Mouse (Mus musculus): Measurements from ENCODE around the gene Fzd4. TPM values are rescaled to one million over a fixed set of nuclear protein-coding genes. Genes with fewer than 3 reads are reported as not detected.

Gene Fzd4
- polyA plus RNA-seq, 1 experiment: 5.0 TPM

DNA sequence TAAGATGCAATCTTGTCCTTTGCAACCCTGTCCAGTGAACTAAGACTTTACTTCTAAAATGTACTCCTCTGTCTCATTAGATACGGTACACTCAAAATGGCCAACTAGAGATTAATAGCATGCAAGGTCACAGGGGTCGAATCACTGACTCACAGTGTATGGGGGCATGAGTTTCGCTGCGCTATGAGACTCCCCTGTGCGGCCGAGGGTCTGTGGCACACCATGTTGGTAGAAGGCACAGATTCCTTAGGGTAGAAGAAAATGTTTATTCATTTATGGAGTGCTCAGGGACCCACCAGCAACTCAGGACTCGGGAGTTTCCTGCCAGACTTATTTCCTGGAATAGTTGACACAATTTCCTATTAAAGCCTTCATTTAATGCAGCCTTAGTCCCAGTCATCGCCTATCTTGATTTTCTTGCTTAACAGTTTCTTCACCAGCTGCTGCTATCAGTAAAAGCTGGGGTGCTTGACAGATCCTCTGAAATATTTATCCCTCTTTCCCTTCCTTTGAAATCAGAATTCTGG is 14.0 kb downstream of the Fzd4 start:
- H3K79me2 ChIP-seq (ENCODE audit: control insufficient read depth, insufficient read depth): no peaks in the 10 kb centered on the region
- no peak overlapping the region for H3ac ChIP-seq (ENCODE audit: control insufficient read depth, insufficient read length)
- H3K4me2 ChIP-seq (ENCODE audit: low read depth): peak overlapping the region; percentile 53
- H3K27me3 ChIP-seq (ENCODE audit: control insufficient read depth, insufficient read depth, insufficient read length): no peaks in the 10 kb centered on the region
- TF ChIP-seq CEBPB (IDR thresholded peaks at IDR 0.05; ENCODE audit: insufficient read depth, poor library complexity, severe bottlenecking) (no peak), MYOD1 (IDR thresholded peaks at IDR 0.05; ENCODE audit: control insufficient read depth in 1 of 3, insufficient read length in 2 of 3, low read depth in 2 of 3) (no peak), USF1 (IDR thresholded peaks at IDR 0.05; ENCODE audit: low read depth) (no peak), E2F4 (IDR thresholded peaks at IDR 0.05; ENCODE audit: insufficient read depth) (no peak), POLR2AphosphoS2 (IDR thresholded peaks at IDR 0.05; ENCODE audit: insufficient read length, low read depth) (no peak), MAX (IDR thresholded peaks at IDR 0.05; ENCODE audit: low read depth) (no peak), SRF (IDR thresholded peaks at IDR 0.05; ENCODE audit: control insufficient read depth, insufficient read length, low read depth) (no peak), REST (IDR thresholded peaks at IDR 0.05; ENCODE audit: insufficient read depth, insufficient read length) (no peak)
- no peak overlapping the region for H3K4me3 ChIP-seq
- no peaks in the 10 kb centered on the region for H3K36me3 ChIP-seq (ENCODE audit: control insufficient read depth, insufficient read depth)

DNA sequence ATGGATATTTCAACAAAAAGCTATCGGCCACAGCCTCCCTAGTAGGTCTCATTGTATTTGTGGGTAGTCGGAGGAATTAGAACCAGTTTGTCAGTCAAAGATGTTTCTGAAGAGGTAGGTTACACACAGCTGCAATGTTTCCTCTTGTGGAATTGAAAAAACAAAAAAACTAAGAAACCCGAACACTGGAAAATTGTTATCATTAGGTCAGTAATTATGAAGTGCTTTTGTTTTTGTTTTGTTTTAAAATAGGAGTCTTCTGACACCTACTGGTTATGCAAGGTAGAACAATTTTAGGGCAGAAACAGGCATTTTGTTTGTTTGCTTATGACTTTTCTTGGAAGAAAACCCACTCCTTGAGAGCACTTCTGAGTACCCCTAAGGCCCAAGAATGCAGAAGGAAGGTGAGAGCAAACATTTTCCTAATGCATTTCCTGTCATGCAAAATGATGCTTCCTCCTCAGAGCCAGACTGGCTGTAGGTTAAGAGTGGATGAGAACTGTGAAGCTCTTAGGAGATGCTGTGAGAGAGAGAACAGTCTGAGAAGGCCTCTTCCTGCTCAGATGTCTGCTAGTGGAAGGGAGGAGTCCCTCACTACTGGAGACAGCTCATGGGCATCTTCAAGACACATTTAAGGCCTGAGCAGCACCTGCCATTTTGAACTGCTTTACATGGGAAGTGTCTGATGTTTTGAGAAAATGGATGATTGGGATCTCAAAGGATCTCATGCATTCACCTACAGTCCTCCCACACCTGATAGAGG is 14.9 kb downstream of the Fzd4 start:
- Histone ChIP-seq H3K36me3 (ENCODE audit: control insufficient read depth, insufficient read depth) (no peaks in the 10 kb centered on the region), H3K27me3 (ENCODE audit: control insufficient read depth, insufficient read depth, insufficient read length) (no peaks in the 10 kb centered on the region), H3K4me2 (ENCODE audit: low read depth) (peak overlapping the region; percentile 53), H3ac (ENCODE audit: control insufficient read depth, insufficient read length) (no peak overlapping the region), H3K4me3 (no peak overlapping the region), H3K79me2 (ENCODE audit: control insufficient read depth, insufficient read depth) (no peaks in the 10 kb centered on the region)
- TF ChIP-seq POLR2A (IDR thresholded peaks at IDR 0.05; ENCODE audit: insufficient read length, low read depth): no peak
- TF ChIP-seq SRF (IDR thresholded peaks at IDR 0.05; ENCODE audit: control insufficient read depth, insufficient read length, low read depth): no peak
- no peak for TF ChIP-seq USF1 (IDR thresholded peaks at IDR 0.05; ENCODE audit: low read depth)
- TF ChIP-seq E2F4 (IDR thresholded peaks at IDR 0.05; ENCODE audit: insufficient read depth): no peak
- TF ChIP-seq TCF3 (IDR thresholded peaks at IDR 0.05; ENCODE audit: insufficient read length, low read depth): no peak
- TF ChIP-seq MYOG (IDR thresholded peaks at IDR 0.05; ENCODE audit: control insufficient read depth in 1 of 3, insufficient read depth in 1 of 3, insufficient read length in 2 of 3, low read depth in 2 of 3): no peak
- no peak for TF ChIP-seq MYOD1 (IDR thresholded peaks at IDR 0.05; ENCODE audit: control insufficient read depth in 1 of 3, insufficient read length in 2 of 3, low read depth in 2 of 3)
- no peak for TF ChIP-seq MAX (IDR thresholded peaks at IDR 0.05; ENCODE audit: low read depth)
- TF ChIP-seq CEBPB (IDR thresholded peaks at IDR 0.05; ENCODE audit: insufficient read depth, poor library complexity, severe bottlenecking): no peak
- no peak for TF ChIP-seq REST (IDR thresholded peaks at IDR 0.05; ENCODE audit: insufficient read depth, insufficient read length)
- no peak for TF ChIP-seq POLR2AphosphoS2 (IDR thresholded peaks at IDR 0.05; ENCODE audit: insufficient read length, low read depth)
- no peak for TF ChIP-seq TCF12 (IDR thresholded peaks at IDR 0.05; ENCODE audit: insufficient read depth, poor library complexity, severe bottlenecking)

GRCm38 (mm10) chr7:89421294-89421693 is 17.1 kb downstream of the Fzd4 start:
- H3ac ChIP-seq (ENCODE audit: control insufficient read depth, insufficient read length): no peak overlapping the region
- H3K36me3 ChIP-seq (ENCODE audit: control insufficient read depth, insufficient read depth): no peaks in the 10 kb centered on the region
- H3K4me2 ChIP-seq (ENCODE audit: low read depth): no peak overlapping the region
- no peak overlapping the region for H3K4me3 ChIP-seq
- TF ChIP-seq MYOG (IDR thresholded peaks at IDR 0.05; ENCODE audit: control insufficient read depth in 1 of 3, insufficient read depth in 1 of 3, insufficient read length in 2 of 3, low read depth in 2 of 3) (no peak), TCF12 (IDR thresholded peaks at IDR 0.05; ENCODE audit: insufficient read depth, poor library complexity, severe bottlenecking) (no peak), MAX (IDR thresholded peaks at IDR 0.05; ENCODE audit: low read depth) (no peak), SRF (IDR thresholded peaks at IDR 0.05; ENCODE audit: control insufficient read depth, insufficient read length, low read depth) (no peak), USF1 (IDR thresholded peaks at IDR 0.05; ENCODE audit: low read depth) (no peak), REST (IDR thresholded peaks at IDR 0.05; ENCODE audit: insufficient read depth, insufficient read length) (no peak), POLR2AphosphoS2 (IDR thresholded peaks at IDR 0.05; ENCODE audit: insufficient read length, low read depth) (no peak), MYOD1 (IDR thresholded peaks at IDR 0.05; ENCODE audit: control insufficient read depth in 1 of 3, insufficient read length in 2 of 3, low read depth in 2 of 3) (no peak), POLR2A (IDR thresholded peaks at IDR 0.05; ENCODE audit: insufficient read length, low read depth) (no peak), TCF3 (IDR thresholded peaks at IDR 0.05; ENCODE audit: insufficient read length, low read depth) (no peak), E2F4 (IDR thresholded peaks at IDR 0.05; ENCODE audit: insufficient read depth) (no peak), CEBPB (IDR thresholded peaks at IDR 0.05; ENCODE audit: insufficient read depth, poor library complexity, severe bottlenecking) (no peak)
- no peaks in the 10 kb centered on the region for H3K27me3 ChIP-seq (ENCODE audit: control insufficient read depth, insufficient read depth, insufficient read length)
- H3K79me2 ChIP-seq (ENCODE audit: control insufficient read depth, insufficient read depth): no peaks in the 10 kb centered on the region

DNA sequence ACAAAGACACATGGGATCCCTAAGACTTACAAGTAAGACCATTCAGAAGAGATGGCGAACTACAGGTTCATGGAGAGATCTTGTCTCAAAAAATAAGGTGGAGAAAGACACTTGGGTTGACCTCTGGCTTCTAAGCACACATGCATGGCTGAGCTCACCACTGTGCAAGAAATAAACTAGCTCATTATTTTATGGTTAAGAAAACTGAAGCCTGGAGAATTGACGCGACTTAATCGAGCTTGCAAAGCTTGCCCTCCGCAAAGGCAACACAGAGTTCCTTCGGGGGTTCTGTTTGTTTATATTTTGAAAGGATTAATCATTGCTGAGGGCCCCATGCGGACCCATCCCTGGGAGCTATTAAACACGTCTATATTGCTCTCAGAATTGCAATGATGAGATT is 18.5 kb downstream of the Fzd4 start:
- Histone ChIP-seq H3K4me2 (ENCODE audit: low read depth) (no peak overlapping the region), H3K79me2 (ENCODE audit: control insufficient read depth, insufficient read depth) (no peaks in the 10 kb centered on the region), H3K27me3 (ENCODE audit: control insufficient read depth, insufficient read depth, insufficient read length) (no peaks in the 10 kb centered on the region), H3K4me3 (no peak overlapping the region), H3ac (ENCODE audit: control insufficient read depth, insufficient read length) (no peak overlapping the region), H3K36me3 (ENCODE audit: control insufficient read depth, insufficient read depth) (no peaks in the 10 kb centered on the region)
- TF ChIP-seq REST (IDR thresholded peaks at IDR 0.05; ENCODE audit: insufficient read depth, insufficient read length): no peak
- no peak for TF ChIP-seq POLR2A (IDR thresholded peaks at IDR 0.05; ENCODE audit: insufficient read length, low read depth)
- TF ChIP-seq MYOD1 (IDR thresholded peaks at IDR 0.05; ENCODE audit: control insufficient read depth in 1 of 3, insufficient read length in 2 of 3, low read depth in 2 of 3): no peak
- TF ChIP-seq USF1 (IDR thresholded peaks at IDR 0.05; ENCODE audit: low read depth): no peak
- no peak for TF ChIP-seq MYOG (IDR thresholded peaks at IDR 0.05; ENCODE audit: control insufficient read depth in 1 of 3, insufficient read depth in 1 of 3, insufficient read length in 2 of 3, low read depth in 2 of 3)
- no peak for TF ChIP-seq E2F4 (IDR thresholded peaks at IDR 0.05; ENCODE audit: insufficient read depth)

Data from myocyte (in vitro differentiated cells).